Mouse (Mus musculus): ENCODE measurements at regions not wholly inside any gene's neighbourhood (a gene's known extent, or its start where the extent isn't known, plus 50 kb on each side); places are given as distances from the start of the nearest gene placed in this dataset.

- no peak overlapping the region for H3K9ac ChIP-seq (replicated peaks)
- no peaks in the 10 kb centered on the region for H3K9me3 ChIP-seq
- no peak overlapping the region for H3K4me3 ChIP-seq
- H3K27me3 ChIP-seq: no peaks in the 10 kb centered on the region
- no peak for ATAC-seq (ENCODE audit: low FRiP score, low read depth)
- no peaks in the 10 kb centered on the region for H3K36me3 ChIP-seq
- no peak overlapping the region for H3K4me2 ChIP-seq (replicated peaks)
- H3K4me1 ChIP-seq: peaks cover 14% of the 10 kb centered on the region; the same call in 1 of the 2 replicates
- peak overlapping the region; percentile 58 for H3K27ac ChIP-seq (replicated peaks)
- 61% methylated on average over 6 of the region's 6 CpGs for WGBS
Observed at GRCm38 (mm10) chr16:30884189-30884551, 197.1 kb downstream of the Xxylt1 start.

- Histone ChIP-seq H3K27me3 (no peaks in the 10 kb centered on the region), H3K9me3 (no peaks in the 10 kb centered on the region), H3K4me2 (replicated peaks) (no peak overlapping the region), H3K4me1 (peaks cover 14% of the 10 kb centered on the region; the same call in 1 of the 2 replicates), H3K36me3 (no peaks in the 10 kb centered on the region), H3K9ac (replicated peaks) (no peak overlapping the region), H3K4me3 (no peak overlapping the region), H3K27ac (replicated peaks) (0 out of 2 replicates have a peak overlapping the region, but pooled peaks have one; percentile 20)
- ATAC-seq (ENCODE audit: low FRiP score, low read depth): peak; percentile 66
- 56% methylated on average over 1 of the region's 1 CpGs for WGBS
Observed at GRCm38 (mm10) chr16:30886982-30887381, 194.2 kb downstream of the Xxylt1 start.

GRCm38 (mm10) chr16:30887536-30887935 is 193.7 kb downstream of the Xxylt1 start:
- Histone ChIP-seq H3K4me1 (peaks cover 14% of the 10 kb centered on the region; the same call in 1 of the 2 replicates), H3K27ac (replicated peaks) (0 out of 2 replicates have a peak overlapping the region, but pooled peaks have one; percentile 10), H3K4me2 (replicated peaks) (no peak overlapping the region), H3K9ac (replicated peaks) (no peak overlapping the region), H3K27me3 (no peaks in the 10 kb centered on the region), H3K9me3 (no peaks in the 10 kb centered on the region), H3K4me3 (no peak overlapping the region), H3K36me3 (no peaks in the 10 kb centered on the region)
- WGBS: 100% methylated on average over 1 of the region's 1 CpGs
- ATAC-seq (ENCODE audit: low FRiP score, low read depth): no peak

GRCm38 (mm10) chr16:30888556-30889323 is 192.5 kb downstream of the Xxylt1 start:
- peaks cover 8% of the 10 kb centered on the region; the same call in 1 of the 2 replicates for H3K4me1 ChIP-seq
- H3K36me3 ChIP-seq: no peaks in the 10 kb centered on the region
- 85% methylated on average over 3 of the region's 3 CpGs for WGBS
- H3K4me2 ChIP-seq (replicated peaks): no peak overlapping the region
- H3K9me3 ChIP-seq: no peaks in the 10 kb centered on the region
- no peak for ATAC-seq (ENCODE audit: low FRiP score, low read depth)
- H3K27me3 ChIP-seq: no peaks in the 10 kb centered on the region
- H3K9ac ChIP-seq (replicated peaks): no peak overlapping the region
- no peak overlapping the region for H3K4me3 ChIP-seq
- no peak overlapping the region for H3K27ac ChIP-seq (replicated peaks)

DNA sequence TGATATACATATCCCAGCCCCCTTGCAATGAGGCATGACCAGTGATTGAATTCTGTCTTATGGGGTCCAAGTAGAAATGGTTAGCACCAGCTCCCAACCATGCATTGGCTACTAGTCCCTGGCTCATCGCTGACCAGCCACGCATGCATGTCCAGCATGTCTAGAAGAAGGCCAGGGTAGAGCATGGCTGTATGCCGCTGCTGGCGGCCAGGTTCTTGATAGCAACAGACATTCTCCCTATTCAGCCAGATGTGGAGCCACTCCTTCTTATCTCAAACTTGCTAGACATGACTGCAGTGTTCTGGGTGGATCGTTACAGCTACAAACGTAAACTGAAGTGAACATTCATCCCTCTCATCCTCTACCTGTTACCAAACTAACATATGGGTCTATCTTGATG is 188.6 kb downstream of the Xxylt1 start:
- WGBS: 91% methylated on average over 6 of the region's 6 CpGs
- no peaks in the 10 kb centered on the region for H3K9me3 ChIP-seq
- ATAC-seq (ENCODE audit: low FRiP score, low read depth): no peak

DNA sequence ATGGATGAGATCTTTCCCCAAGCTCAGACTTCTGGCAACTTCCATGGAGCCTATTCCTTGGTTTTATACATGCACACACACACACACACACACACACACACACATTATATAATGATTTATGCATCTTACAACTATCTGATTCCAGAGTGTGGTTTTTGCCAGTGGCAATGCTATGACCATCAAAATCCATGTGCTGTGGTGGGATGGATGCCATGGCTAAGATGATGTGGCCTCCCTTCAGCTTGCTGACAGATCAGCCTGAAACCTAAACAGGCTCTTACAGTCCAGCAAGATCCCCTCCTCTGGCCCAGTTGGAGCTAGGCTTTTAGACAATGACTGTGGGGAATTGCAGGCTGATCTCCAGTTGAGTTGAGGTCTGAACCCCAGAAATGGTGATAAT is 187.1 kb downstream of the Xxylt1 start:
- H3K27me3 ChIP-seq: no peaks in the 10 kb centered on the region
- H3K9ac ChIP-seq (replicated peaks): no peak overlapping the region
- H3K36me3 ChIP-seq: no peaks in the 10 kb centered on the region
- no peaks in the 10 kb centered on the region for H3K9me3 ChIP-seq
- no peak overlapping the region for H3K4me3 ChIP-seq
- ATAC-seq (ENCODE audit: low FRiP score, low read depth): no peak
- H3K4me1 ChIP-seq: no peaks in the 10 kb centered on the region
- H3K4me2 ChIP-seq (replicated peaks): no peak overlapping the region
- H3K27ac ChIP-seq (replicated peaks): no peak overlapping the region

More for the DNA sequence above, 188.6 kb downstream of the Xxylt1 start:
- no peak overlapping the region for H3K4me3 ChIP-seq
- H3K9ac ChIP-seq (replicated peaks): no peak overlapping the region
- H3K4me1 ChIP-seq: no peaks in the 10 kb centered on the region
- H3K4me2 ChIP-seq (replicated peaks): no peak overlapping the region
- H3K27me3 ChIP-seq: no peaks in the 10 kb centered on the region
- no peaks in the 10 kb centered on the region for H3K36me3 ChIP-seq
- no peak overlapping the region for H3K27ac ChIP-seq (replicated peaks)

- no peaks in the 10 kb centered on the region for H3K9me3 ChIP-seq
- ATAC-seq (ENCODE audit: low FRiP score, low read depth): no peak
- no peak overlapping the region for H3K9ac ChIP-seq (replicated peaks)
- H3K36me3 ChIP-seq: no peaks in the 10 kb centered on the region
- no peak overlapping the region for H3K4me3 ChIP-seq
- no peaks in the 10 kb centered on the region for H3K4me1 ChIP-seq
- no peak overlapping the region for H3K27ac ChIP-seq (replicated peaks)
- H3K4me2 ChIP-seq (replicated peaks): no peak overlapping the region
- no peaks in the 10 kb centered on the region for H3K27me3 ChIP-seq
- 86% methylated on average over 4 of the region's 4 CpGs for WGBS
Observed at GRCm38 (mm10) chr16:30895021-30895420, 186.2 kb downstream of the Xxylt1 start.

- no peaks in the 10 kb centered on the region for H3K9me3 ChIP-seq
- ATAC-seq (ENCODE audit: low FRiP score, low read depth): no peak
- no peak overlapping the region for H3K9ac ChIP-seq (replicated peaks)
- H3K4me1 ChIP-seq: no peaks in the 10 kb centered on the region
- no peak overlapping the region for H3K4me2 ChIP-seq (replicated peaks)
- H3K27me3 ChIP-seq: no peaks in the 10 kb centered on the region
- H3K27ac ChIP-seq (replicated peaks): no peak overlapping the region
- no peaks in the 10 kb centered on the region for H3K36me3 ChIP-seq
- H3K4me3 ChIP-seq: no peak overlapping the region
- WGBS: 87% methylated on average over 3 of the region's 3 CpGs
Observed at GRCm38 (mm10) chr16:30897371-30897770, 183.9 kb downstream of the Xxylt1 start.

DNA sequence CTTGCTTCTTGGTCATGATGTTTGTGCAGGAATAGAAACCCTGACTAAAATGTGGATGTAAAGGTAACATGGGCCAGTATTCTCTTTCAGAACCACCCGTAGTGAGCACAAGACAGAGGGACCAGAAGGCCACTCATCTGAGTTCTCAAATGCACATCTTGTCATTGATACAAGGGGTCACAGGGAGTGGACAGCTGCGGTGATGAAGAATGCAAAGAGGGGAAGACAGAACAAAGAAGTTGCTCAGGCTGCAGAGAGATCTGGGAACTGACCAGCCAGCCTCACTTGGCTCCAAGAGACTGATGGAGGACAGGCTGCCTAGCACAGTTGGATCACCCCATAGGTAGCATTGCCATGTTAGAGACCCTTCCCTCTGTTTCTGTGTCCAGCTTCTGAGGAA is 181.1 kb downstream of the Xxylt1 start:
- Histone ChIP-seq H3K9me3 (peaks cover 18% of the 10 kb centered on the region), H3K36me3 (no peaks in the 10 kb centered on the region), H3K4me1 (no peaks in the 10 kb centered on the region), H3K4me2 (replicated peaks) (no peak overlapping the region), H3K27ac (replicated peaks) (no peak overlapping the region), H3K27me3 (no peaks in the 10 kb centered on the region), H3K9ac (replicated peaks) (no peak overlapping the region), H3K4me3 (no peak overlapping the region)
- WGBS: 83% methylated on average over 2 of the region's 2 CpGs
- ATAC-seq (ENCODE audit: low FRiP score, low read depth): no peak

DNA sequence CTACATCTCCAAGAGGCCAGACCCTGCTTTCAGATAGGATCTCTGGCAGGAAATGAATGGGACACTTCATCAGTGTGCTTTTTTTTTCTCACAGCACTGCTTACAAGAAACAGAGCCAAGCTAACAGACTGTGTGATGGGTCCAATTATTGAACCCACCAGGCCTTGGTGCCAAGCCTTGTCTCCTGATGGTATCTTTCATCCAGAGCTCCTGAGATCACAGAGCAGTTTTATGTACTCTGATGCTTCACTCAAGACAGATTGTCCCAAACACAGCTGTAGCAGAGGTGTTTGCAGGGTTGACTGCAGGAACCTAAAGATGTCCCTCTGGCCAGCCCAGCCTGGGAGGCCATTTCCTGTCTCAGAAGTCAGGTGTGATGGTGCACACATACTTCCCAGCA is 179.9 kb downstream of the Xxylt1 start:
- Histone ChIP-seq H3K4me2 (replicated peaks) (no peak overlapping the region), H3K36me3 (no peaks in the 10 kb centered on the region), H3K27me3 (no peaks in the 10 kb centered on the region), H3K4me3 (no peak overlapping the region), H3K27ac (replicated peaks) (no peak overlapping the region), H3K4me1 (no peaks in the 10 kb centered on the region), H3K9me3 (peaks cover 18% of the 10 kb centered on the region), H3K9ac (replicated peaks) (no peak overlapping the region)
- no peak for ATAC-seq (ENCODE audit: low FRiP score, low read depth)

All from midbrain, embryonic 12.5 days (tissue).